Mouse (Mus musculus) left cerebral cortex, adult 9 months (tissue): ENCODE data around the gene Vmn2r110.

Experiments used
- DNase-seq, 2 experiments: peaks; one replicate each; pipeline ENCODE4 v3.0.0; 2022; ENCODE audit warnings: low spot score in 2 of 2

Vmn2r110 gene

GRCm38 (mm10) chr17:20596323-20596722 is at the start of gene Vmn2r110:
TSS of gene Vmn2r110 (minus strand) at chr17:20596423.
- DNase-seq: no peak

GRCm38 (mm10) chr17:20624777-20625176 is 28.6 kb upstream of the Vmn2r110 start, which contains the start of gene Fpr-rs3:
TSS of gene Fpr-rs3 (minus strand) at chr17:20624877.
- no peak for DNase-seq

- DNase-seq: no peak
Measured at GRCm38 (mm10) chr17:20564656-20565055, 31.6 kb downstream of the Vmn2r110 start, which contains the start of gene Vmn2r109. TSS of gene Vmn2r109 (minus strand) at chr17:20564756.
